Mouse (Mus musculus) hindbrain, embryonic 15.5 days (tissue): ENCODE measurements at regions not wholly inside any gene's neighbourhood (a gene's known extent, or its start where the extent isn't known, plus 50 kb on each side); places are given as distances from the start of the nearest gene placed in this dataset.

Experiments
- ATAC-seq: fragments of 200-750 bp; cut with Nextera tagmentation; 2 replicates; pipeline ENCODE4 v1.8.0; 2017; ENCODE audit warnings: low read depth, moderate number of reproducible peaks, moderate TSS enrichment; ENCODE audit not compliant: low FRiP score
- H3K27ac ChIP-seq: fragments of 300-500 bp; sonication (generic); replicated peaks from 2 replicates; pipeline ENCODE4 v1.5.1; 2015; ENCODE audit warnings: mild to moderate bottlenecking, inconsistent platforms
- H3K27me3 ChIP-seq: fragments of 300-500 bp; sonication (generic); 2 replicates; pipeline ENCODE4 v1.6.1; 2015; ENCODE audit warnings: control low read depth, inconsistent platforms
- H3K36me3 ChIP-seq: fragments of 300-500 bp; sonication (generic); 2 replicates; pipeline ENCODE4 v1.6.1; 2015; ENCODE audit warnings: control low read depth, inconsistent platforms
- H3K4me1 ChIP-seq: fragments of 300-500 bp; sonication (generic); replicated peaks from 2 replicates; pipeline ENCODE4 v1.6.1; 2015; ENCODE audit warnings: control low read depth, inconsistent platforms
- H3K4me2 ChIP-seq: fragments of 300-500 bp; sonication (generic); 2 replicates; pipeline ENCODE4 v1.6.1; 2015; ENCODE audit warnings: moderate library complexity, mild to moderate bottlenecking, inconsistent platforms
- H3K4me3 ChIP-seq: fragments of 300-500 bp; sonication (generic); 2 replicates; pipeline ENCODE4 v1.5.1; 2015; ENCODE audit warnings: mild to moderate bottlenecking, inconsistent platforms
- H3K9ac ChIP-seq: fragments of 300-500 bp; sonication (generic); 2 replicates; pipeline ENCODE4 v1.6.1; 2015; ENCODE audit warnings: inconsistent platforms
- H3K9me3 ChIP-seq: fragments of 300-500 bp; sonication (generic); 2 replicates; pipeline ENCODE4 v1.6.1; 2016; ENCODE audit warnings: control low read depth, inconsistent platforms
- WGBS: fragments of 180-500 bp; shearing (Covaris S2); methylation state at CpG from one replicate; pipeline ENCODE4 v1.1.7; 2015; 5-methylcytosine and 5-hydroxymethylcytosine counted together

GRCm38 (mm10) chr10:42110704-42111103 is 92.5 kb upstream of the Armc2 start:
- H3K4me3 ChIP-seq: no peak overlapping the region
- H3K4me1 ChIP-seq: no peaks in the 10 kb centered on the region
- no peak overlapping the region for H3K4me2 ChIP-seq
- H3K9ac ChIP-seq: no peak overlapping the region
- ATAC-seq: no peak
- WGBS: 44% methylated on average over 7 of the region's 7 CpGs
- no peaks in the 10 kb centered on the region for H3K27me3 ChIP-seq
- H3K9me3 ChIP-seq: no peaks in the 10 kb centered on the region; the same call in 1 of the 2 replicates
- no peaks in the 10 kb centered on the region for H3K36me3 ChIP-seq
- no peak overlapping the region for H3K27ac ChIP-seq

GRCm38 (mm10) chr10:42108294-42109014 is 90.2 kb upstream of the Armc2 start:
- H3K9me3 ChIP-seq: no peaks in the 10 kb centered on the region; the same call in 1 of the 2 replicates
- no peak for ATAC-seq
- WGBS: 44% methylated on average over 8 of the region's 8 CpGs

GRCm38 (mm10) chr10:42107437-42108293 is 89.4 kb upstream of the Armc2 start:
- Histone ChIP-seq H3K4me3 (no peak overlapping the region), H3K27me3 (no peaks in the 10 kb centered on the region), H3K4me1 (no peaks in the 10 kb centered on the region), H3K36me3 (no peaks in the 10 kb centered on the region), H3K9me3 (no peaks in the 10 kb centered on the region), H3K9ac (no peak overlapping the region), H3K4me2 (no peak overlapping the region), H3K27ac (no peak overlapping the region)
- ATAC-seq: no peak
- 80% methylated on average over 12 of the region's 12 CpGs for WGBS

More at GRCm38 (mm10) chr10:42108294-42109014, 90.2 kb upstream of the Armc2 start:
- H3K4me2 ChIP-seq: no peak overlapping the region
- no peak overlapping the region for H3K27ac ChIP-seq
- H3K27me3 ChIP-seq: no peaks in the 10 kb centered on the region
- no peaks in the 10 kb centered on the region for H3K4me1 ChIP-seq
- no peaks in the 10 kb centered on the region for H3K36me3 ChIP-seq
- no peak overlapping the region for H3K4me3 ChIP-seq
- no peak overlapping the region for H3K9ac ChIP-seq

GRCm38 (mm10) chr10:42106611-42107010 is 88.4 kb upstream of the Armc2 start:
- no peak for ATAC-seq
- 92% methylated on average over 9 of the region's 9 CpGs for WGBS
- Histone ChIP-seq H3K4me1 (no peaks in the 10 kb centered on the region), H3K27me3 (no peaks in the 10 kb centered on the region), H3K4me3 (no peak overlapping the region), H3K36me3 (no peaks in the 10 kb centered on the region), H3K9ac (no peak overlapping the region), H3K27ac (no peak overlapping the region), H3K9me3 (no peaks in the 10 kb centered on the region), H3K4me2 (no peak overlapping the region)

- no peak for ATAC-seq
- Histone ChIP-seq H3K9me3 (no peaks in the 10 kb centered on the region), H3K4me1 (no peaks in the 10 kb centered on the region), H3K27ac (no peak overlapping the region), H3K27me3 (no peaks in the 10 kb centered on the region), H3K4me2 (no peak overlapping the region), H3K36me3 (no peaks in the 10 kb centered on the region), H3K4me3 (no peak overlapping the region), H3K9ac (no peak overlapping the region)
- WGBS: 93% methylated on average over 7 of the region's 7 CpGs
Observed at GRCm38 (mm10) chr10:42105083-42105482, 86.8 kb upstream of the Armc2 start.

DNA sequence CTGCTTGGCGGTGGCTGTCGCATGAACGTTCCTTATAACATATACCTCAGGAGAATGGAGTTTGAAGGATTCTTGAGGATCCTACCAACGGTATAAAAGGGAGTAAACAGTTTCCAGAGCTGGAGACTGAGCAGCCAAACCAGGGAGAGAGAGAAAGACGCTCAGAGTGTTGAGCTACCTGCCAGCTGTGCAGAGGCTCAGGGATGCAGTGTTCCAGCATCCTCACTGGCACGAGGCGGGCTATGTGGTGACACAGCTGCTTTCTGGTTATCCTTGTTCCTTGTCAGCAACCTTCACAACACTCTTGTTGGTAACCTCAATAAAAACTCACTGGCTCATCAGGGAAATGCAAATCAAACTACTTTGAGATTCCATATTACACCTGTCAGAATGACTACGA is 84.1 kb upstream of the Armc2 start:
- 87% methylated on average over 8 of the region's 8 CpGs for WGBS

GRCm38 (mm10) chr10:42101096-42101495 is 82.9 kb upstream of the Armc2 start:
- ATAC-seq: no peak
- Histone ChIP-seq H3K4me3 (no peak overlapping the region), H3K9me3 (no peaks in the 10 kb centered on the region), H3K4me2 (no peak overlapping the region), H3K27ac (no peak overlapping the region), H3K36me3 (no peaks in the 10 kb centered on the region), H3K27me3 (no peaks in the 10 kb centered on the region), H3K9ac (no peak overlapping the region), H3K4me1 (no peaks in the 10 kb centered on the region)
- 90% methylated on average over 6 of the region's 6 CpGs for WGBS

More for the DNA sequence above, 84.1 kb upstream of the Armc2 start:
- no peak overlapping the region for H3K27ac ChIP-seq
- no peak for ATAC-seq
- H3K4me1 ChIP-seq: no peaks in the 10 kb centered on the region
- H3K36me3 ChIP-seq: no peaks in the 10 kb centered on the region
- H3K4me2 ChIP-seq: no peak overlapping the region
- H3K27me3 ChIP-seq: no peaks in the 10 kb centered on the region
- no peak overlapping the region for H3K9ac ChIP-seq
- H3K4me3 ChIP-seq: no peak overlapping the region
- no peaks in the 10 kb centered on the region for H3K9me3 ChIP-seq

DNA sequence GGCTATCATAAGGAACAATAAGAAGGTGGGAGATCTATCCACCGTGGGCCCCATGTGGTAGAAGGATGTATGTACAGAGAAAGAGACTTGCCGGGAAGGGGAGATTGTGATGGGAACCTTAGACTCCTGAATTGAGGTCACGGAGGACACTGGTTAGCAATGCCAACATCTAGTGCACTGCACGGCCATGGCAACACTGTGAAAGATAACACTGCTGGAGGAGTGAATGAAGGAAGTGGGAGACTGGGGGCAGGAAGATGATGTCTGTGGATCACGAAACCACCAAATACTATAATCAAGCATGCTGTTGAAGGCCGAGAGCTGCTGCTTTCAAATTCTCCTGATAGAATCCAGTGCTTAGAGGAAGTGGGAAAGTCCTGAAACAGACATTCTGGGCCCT is 78.7 kb upstream of the Armc2 start:
- Histone ChIP-seq H3K4me1 (peaks cover 8% of the 10 kb centered on the region), H3K9me3 (no peaks in the 10 kb centered on the region), H3K36me3 (no peaks in the 10 kb centered on the region), H3K27ac (no peak overlapping the region), H3K4me2 (no peak overlapping the region), H3K9ac (no peak overlapping the region), H3K27me3 (no peaks in the 10 kb centered on the region), H3K4me3 (no peak overlapping the region)
- 95% methylated on average over 6 of the region's 6 CpGs for WGBS
- ATAC-seq: no peak

- peaks cover 11% of the 10 kb centered on the region for H3K4me1 ChIP-seq
- no peak overlapping the region for H3K4me2 ChIP-seq
- H3K27ac ChIP-seq: no peak overlapping the region
- 96% methylated on average over 10 of the region's 10 CpGs for WGBS
- no peak overlapping the region for H3K9ac ChIP-seq
- H3K27me3 ChIP-seq: no peaks in the 10 kb centered on the region
- H3K9me3 ChIP-seq: no peaks in the 10 kb centered on the region
- H3K4me3 ChIP-seq: no peak overlapping the region
- ATAC-seq: no peak
- H3K36me3 ChIP-seq: no peaks in the 10 kb centered on the region
Observed at GRCm38 (mm10) chr10:42095986-42096385, 77.7 kb upstream of the Armc2 start.

DNA sequence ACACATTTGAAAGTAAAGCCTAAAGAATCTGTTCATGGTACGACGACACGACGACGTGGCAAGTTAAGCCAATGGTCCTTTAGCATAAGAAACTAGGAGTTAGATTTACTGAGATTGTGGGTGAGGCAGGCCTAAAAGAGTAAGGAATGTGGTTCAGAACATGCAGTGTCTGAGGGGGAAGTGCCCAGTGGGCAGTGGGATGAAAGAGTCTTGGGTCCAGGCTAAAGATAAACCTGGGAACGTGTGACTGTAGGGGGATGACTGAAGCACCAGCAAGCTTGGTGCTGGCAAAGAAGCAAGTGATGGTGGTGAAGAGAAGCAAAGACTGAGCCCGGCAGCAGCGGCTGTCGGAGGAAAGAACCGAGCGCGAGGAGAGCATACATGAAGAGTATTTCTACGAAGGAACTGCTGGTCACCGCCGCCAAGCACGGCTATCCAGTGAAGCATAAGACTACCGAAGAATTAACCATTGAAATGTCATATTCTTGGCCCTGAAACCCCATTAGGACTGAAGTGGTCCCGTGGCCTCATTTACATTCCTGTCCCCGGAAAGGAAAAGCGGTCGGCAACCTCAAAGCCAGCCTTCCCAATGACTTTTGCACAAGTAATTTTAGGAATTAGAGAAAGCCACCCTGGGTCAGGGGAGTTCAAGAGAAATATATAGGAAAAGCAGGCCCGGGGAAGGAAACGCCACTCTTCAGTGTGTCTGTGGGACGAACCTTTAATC is 76.2 kb upstream of the Armc2 start:
- 77% methylated on average over 24 of the region's 24 CpGs for WGBS
- Histone ChIP-seq H3K4me2 (no peak overlapping the region), H3K27ac (no peak overlapping the region)

GRCm38 (mm10) chr10:42093176-42093759 is 75.0 kb upstream of the Armc2 start:
- Histone ChIP-seq H3K36me3 (no peaks in the 10 kb centered on the region), H3K4me3 (no peak overlapping the region), H3K4me2 (no peak overlapping the region), H3K9me3 (no peaks in the 10 kb centered on the region), H3K9ac (no peak overlapping the region), H3K27me3 (no peaks in the 10 kb centered on the region), H3K4me1 (peaks cover 28% of the 10 kb centered on the region), H3K27ac (no peak overlapping the region)
- WGBS: 91% methylated on average over 8 of the region's 8 CpGs
- ATAC-seq: no peak

More for the DNA sequence above, 76.2 kb upstream of the Armc2 start:
- ATAC-seq: no peak
- H3K9me3 ChIP-seq: no peaks in the 10 kb centered on the region
- H3K9ac ChIP-seq: no peak overlapping the region
- peaks cover 17% of the 10 kb centered on the region for H3K4me1 ChIP-seq
- no peaks in the 10 kb centered on the region for H3K27me3 ChIP-seq
- no peak overlapping the region for H3K4me3 ChIP-seq
- H3K36me3 ChIP-seq: no peaks in the 10 kb centered on the region
